Mouse (Mus musculus) stomach, postnatal 0 days (tissue): Measurements from ENCODE around the gene Myf5. TPM values are rescaled to one million over a fixed set of nuclear protein-coding genes. Genes with fewer than 3 reads are reported as not detected.
A peak's percentile ranks its signal among the peaks of the same experiment; 100 is the strongest.

ENCODE experiments used
- ATAC-seq: fragments of 200-750 bp; cut with Nextera tagmentation; 2 replicates; pipeline ENCODE4 v1.8.0; 2017; ENCODE audit not compliant: low FRiP score, low TSS enrichment
- DNase-seq: peaks from one replicate; pipeline ENCODE4 v3.0.0-alpha.2; 2016; ENCODE audit warnings: low spot score
- H3K27ac ChIP-seq: fragments of 300-500 bp; sonication (generic); replicated peaks from 2 replicates; pipeline ENCODE4 v1.5.1; 2014; ENCODE audit warnings: mild to moderate bottlenecking, control low read depth
- H3K27me3 ChIP-seq: fragments of 300-500 bp; sonication (generic); 2 replicates; pipeline ENCODE4 v1.6.1; 2014; ENCODE audit warnings: low read length; ENCODE audit not compliant: control insufficient read depth, insufficient read depth
- H3K36me3 ChIP-seq: fragments of 300-500 bp; sonication (generic); 2 replicates; pipeline ENCODE4 v1.6.1; 2014; ENCODE audit warnings: low read length, mixed read lengths; ENCODE audit not compliant: control insufficient read depth, insufficient read depth
- H3K4me1 ChIP-seq: fragments of 300-500 bp; sonication (generic); replicated peaks from 2 replicates; pipeline ENCODE4 v1.6.1; 2014; ENCODE audit warnings: antibody characterized with exemption; ENCODE audit not compliant: control insufficient read depth, insufficient read depth
- H3K4me2 ChIP-seq: fragments of 300-500 bp; sonication (generic); replicated peaks from 2 replicates; pipeline ENCODE4 v1.6.1; 2014; ENCODE audit warnings: low read depth, mild to moderate bottlenecking, control low read depth, moderate library complexity
- H3K4me3 ChIP-seq: fragments of 300-500 bp; sonication (generic); 2 replicates; pipeline ENCODE4 v1.5.1; 2014; ENCODE audit warnings: low read depth, low read length, control low read depth
- H3K9ac ChIP-seq: fragments of 300-500 bp; sonication (generic); 2 replicates; pipeline ENCODE4 v1.6.1; 2014; ENCODE audit warnings: mild to moderate bottlenecking, low read length, control low read depth, mixed read lengths
- H3K9me3 ChIP-seq: fragments of 300-500 bp; sonication (generic); 2 replicates; pipeline ENCODE4 v1.6.1; 2016; ENCODE audit warnings: low read length; ENCODE audit not compliant: control insufficient read depth
- CTCF ChIP-seq: IDR thresholded peaks from 2 replicates; pipeline ENCODE4 v1.5.1; 2016; ENCODE audit warnings: antibody characterized with exemption, low read depth, mild to moderate bottlenecking, moderate library complexity
- EP300 ChIP-seq: optimal IDR thresholded peaks from 2 replicates; pipeline ENCODE3; 2016; ENCODE audit warnings: antibody characterized with exemption
- whole genome bisulfite sequencing: fragments of 180-500 bp; shearing (Covaris S2); extraction: QIAGEN DNeasy Blood & Tissue Kit; methylation state at CpG from one replicate; pipeline ENCODE4 v1.1.7; 2014; 5-methylcytosine and 5-hydroxymethylcytosine counted together
- polyA plus RNA-seq: library from polyadenylated mRNA; unstranded; fragments of >200 nt; fragmentation: Nextera tagmentation; extraction: Ambion mirVana; gene quantifications from 2 replicates; pipeline ENCODE4 v1.2.1, GENCODE M21; 2015

Gene Myf5
- polyA plus RNA-seq, 1 experiment from 2014 or later: not detected

DNA sequence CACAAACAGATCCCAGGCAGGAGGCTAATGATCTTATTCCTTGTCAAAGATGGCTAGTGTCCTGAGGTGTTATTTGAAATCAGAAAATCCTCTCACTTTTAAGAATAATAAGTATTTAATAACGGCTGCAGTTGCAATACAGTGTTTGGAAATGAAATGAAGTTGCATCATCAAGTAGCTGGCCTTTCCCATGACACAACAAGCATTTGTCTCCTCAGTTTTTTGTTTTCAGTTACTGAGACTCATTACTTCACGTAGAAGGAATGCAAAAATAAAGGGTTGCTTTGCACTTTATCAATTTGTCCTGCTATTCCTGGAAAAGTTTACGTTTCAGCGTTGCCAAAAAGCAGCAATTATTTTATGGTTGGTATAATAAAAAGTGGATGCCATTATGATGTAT, 17.5 kb upstream of the Myf5 start:
- Histone ChIP-seq H3K4me2 (no peak overlapping the region), H3K36me3 (no peaks in the 10 kb centered on the region), H3K27me3 (no peaks in the 10 kb centered on the region), H3K27ac (no peak overlapping the region), H3K9me3 (no peaks in the 10 kb centered on the region), H3K4me1 (no peaks in the 10 kb centered on the region), H3K4me3 (no peak overlapping the region), H3K9ac (no peak overlapping the region)
- TF ChIP-seq CTCF (no peak), EP300 (no peak)
- WGBS: 44% methylated on average over 4 of the region's 4 CpGs
- ATAC-seq: no peak
- DNase-seq: no peak

DNA sequence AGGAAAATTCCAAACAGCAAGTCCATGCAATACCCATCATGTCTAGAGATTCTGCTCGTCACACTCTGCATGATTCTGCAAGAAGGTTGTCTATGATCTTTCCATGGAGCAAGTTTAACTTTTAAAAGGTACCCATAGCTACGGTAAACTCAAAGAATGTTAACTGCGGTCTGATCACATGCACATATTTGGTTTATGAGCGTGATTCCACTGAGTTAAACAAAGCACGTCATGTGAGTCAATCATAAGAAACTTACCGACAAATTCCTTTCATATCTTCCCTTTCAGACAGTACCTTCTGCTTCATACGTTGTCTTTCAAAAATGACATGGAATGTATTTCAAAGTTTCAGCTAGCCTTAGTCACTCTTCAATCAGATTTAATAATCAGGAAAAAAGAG, 16.3 kb upstream of the Myf5 start:
- H3K36me3 ChIP-seq: no peaks in the 10 kb centered on the region
- DNase-seq (no peak), ATAC-seq (no peak)
- TF ChIP-seq CTCF (no peak), EP300 (no peak)
- H3K4me3 ChIP-seq: no peak overlapping the region
- H3K9ac ChIP-seq: no peak overlapping the region
- 80% methylated on average over 7 of the region's 7 CpGs for WGBS
- H3K4me2 ChIP-seq: no peak overlapping the region
- H3K4me1 ChIP-seq: no peaks in the 10 kb centered on the region
- H3K27me3 ChIP-seq: no peaks in the 10 kb centered on the region
- H3K9me3 ChIP-seq: no peaks in the 10 kb centered on the region
- H3K27ac ChIP-seq: no peak overlapping the region

DNA sequence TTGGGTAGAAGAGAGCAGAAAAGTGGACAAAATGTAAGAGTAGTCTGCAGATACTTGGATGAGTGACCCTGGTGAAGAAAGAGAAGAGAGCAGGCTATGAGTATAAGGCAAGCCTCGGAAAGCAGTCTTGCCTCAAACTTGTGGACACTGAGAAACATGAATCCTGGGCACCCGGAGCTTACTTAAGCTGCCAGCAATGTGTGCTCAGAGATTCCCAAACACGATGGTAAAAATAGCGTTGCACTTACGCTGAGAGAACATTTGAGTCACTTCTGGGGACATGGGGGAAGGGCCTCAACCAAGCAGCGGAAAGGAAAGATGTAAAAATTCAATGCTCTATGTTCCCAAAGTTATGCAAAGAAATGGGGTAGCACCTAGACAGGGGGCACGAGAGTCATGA, 13.7 kb upstream of the Myf5 start:
- Histone ChIP-seq H3K4me3 (no peak overlapping the region), H3K9me3 (no peaks in the 10 kb centered on the region), H3K4me1 (no peaks in the 10 kb centered on the region), H3K27me3 (no peaks in the 10 kb centered on the region), H3K4me2 (no peak overlapping the region), H3K27ac (no peak overlapping the region), H3K9ac (no peak overlapping the region), H3K36me3 (no peaks in the 10 kb centered on the region)
- 68% methylated on average over 7 of the region's 7 CpGs for WGBS
- ATAC-seq: no peak
- TF ChIP-seq CTCF (no peak), EP300 (no peak)
- no peak for DNase-seq

DNA sequence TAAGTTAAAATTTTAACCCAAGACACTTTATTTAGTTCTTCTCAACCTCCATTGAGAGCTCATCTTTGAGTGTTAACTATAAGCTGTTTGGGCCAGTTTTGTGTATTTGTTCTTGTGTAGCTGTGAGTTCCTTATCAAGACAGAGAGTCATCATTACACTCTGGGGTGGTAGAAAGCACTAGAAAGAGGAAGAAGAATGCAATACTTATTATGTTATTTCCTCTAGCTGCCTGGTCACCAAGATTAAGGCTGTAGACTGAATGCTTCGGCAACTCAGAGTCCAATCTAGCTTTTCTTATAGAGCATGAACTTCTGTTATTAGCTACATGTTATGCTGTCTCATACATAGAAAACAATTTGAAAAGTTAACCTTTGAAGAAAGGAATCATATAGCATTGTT, 10.5 kb upstream of the Myf5 start:
- ATAC-seq (no peak), DNase-seq (no peak)
- 83% methylated on average over 1 of the region's 1 CpGs for WGBS
- Histone ChIP-seq H3K4me2 (no peak overlapping the region), H3K36me3 (no peaks in the 10 kb centered on the region), H3K4me3 (no peak overlapping the region), H3K9me3 (no peaks in the 10 kb centered on the region), H3K9ac (no peak overlapping the region), H3K27me3 (no peaks in the 10 kb centered on the region), H3K27ac (no peak overlapping the region), H3K4me1 (no peaks in the 10 kb centered on the region)
- no peak for TF ChIP-seq CTCF

DNA sequence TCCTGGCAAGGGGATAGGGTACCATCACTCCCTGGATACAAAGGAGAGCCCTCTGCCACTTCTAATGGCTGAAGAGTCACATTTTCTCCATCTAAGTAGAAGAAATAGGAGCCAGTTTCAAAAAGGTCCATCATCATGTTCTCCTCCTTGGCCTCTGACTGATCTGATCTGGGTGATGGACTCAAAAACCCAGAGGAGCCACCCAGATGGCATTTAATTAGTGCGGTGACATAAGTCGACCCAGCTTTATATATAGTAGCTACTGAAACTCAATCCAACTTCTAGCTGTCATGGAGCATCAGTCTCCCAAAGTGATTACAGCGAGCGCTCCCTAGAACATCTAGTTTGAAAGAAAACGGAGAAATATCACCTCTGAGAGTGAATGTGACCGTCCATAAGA, 8.6 kb upstream of the Myf5 start, which contains the start of gene Myf6:
Gene Myf6 (minus strand): TSS at position 170 of the 400 bp plus-strand sequence.
- H3K9ac ChIP-seq: no peak within 1 kb of the TSS
- no peaks in the 10 kb centered on the region for H3K36me3 ChIP-seq
- H3K4me2 ChIP-seq: peak within 1 kb of the TSS; percentile 46
- H3K4me1 ChIP-seq: no peaks in the 10 kb centered on the region
- DNase-seq (no peak), ATAC-seq (no peak)
- H3K27me3 ChIP-seq: no peaks in the 10 kb centered on the region
- no peaks in the 10 kb centered on the region for H3K9me3 ChIP-seq
- no peak within 1 kb of the TSS for H3K4me3 ChIP-seq
- WGBS: 89% methylated on average over 6 of the region's 6 CpGs
- H3K27ac ChIP-seq: no peak within 1 kb of the TSS
- no peak for TF ChIP-seq CTCF
- no peak for TF ChIP-seq EP300

DNA sequence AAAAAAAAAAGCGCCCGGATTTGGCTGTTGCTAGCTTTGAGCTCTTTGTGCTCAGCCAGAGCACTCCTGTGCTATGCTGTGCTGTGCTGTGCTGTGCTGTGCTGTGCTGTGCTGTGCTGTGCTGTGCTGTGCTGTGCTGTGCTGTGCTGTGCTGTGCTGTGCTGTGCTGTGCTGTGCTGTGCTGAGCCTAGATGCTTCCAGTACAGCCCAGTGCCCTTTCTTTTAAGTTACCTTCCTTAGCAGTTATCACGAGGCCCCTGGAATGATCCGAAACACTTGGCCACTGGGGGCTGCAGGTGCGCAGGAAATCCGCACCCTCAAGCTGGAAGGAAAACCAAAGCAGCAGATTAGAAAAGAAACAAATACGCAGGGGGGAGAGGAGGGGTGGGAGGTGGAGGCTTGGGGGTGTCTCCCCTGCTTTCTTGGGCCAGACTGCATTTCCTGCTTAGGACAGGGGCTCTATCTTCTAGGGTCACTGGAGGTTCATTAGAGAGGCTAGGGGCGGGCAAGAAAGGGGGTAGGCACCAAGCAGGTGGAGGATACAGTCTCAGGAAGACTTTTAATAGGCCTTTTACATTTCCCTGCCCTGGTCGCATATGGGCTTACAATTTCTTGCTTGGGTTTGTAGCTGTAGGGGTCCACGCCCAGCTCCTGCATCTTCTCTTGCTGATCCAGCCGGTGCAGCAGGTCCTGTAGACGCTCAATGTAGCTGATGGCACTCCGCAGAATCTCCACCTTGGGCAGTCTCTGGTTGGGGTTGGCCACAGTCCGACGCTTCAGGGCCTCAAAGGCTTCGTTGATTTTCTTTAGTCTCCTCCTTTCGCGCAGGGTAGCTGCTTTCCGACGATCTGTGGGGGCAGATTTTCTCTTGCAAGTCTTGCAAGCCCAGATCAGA, 7.9 kb upstream of the Myf5 start:
- Histone ChIP-seq H3K27ac (no peak overlapping the region), H3K4me2 (peak overlapping the region; percentile 46), H3K36me3 (no peaks in the 10 kb centered on the region), H3K27me3 (no peaks in the 10 kb centered on the region), H3K4me3 (peak overlapping the region; percentile 30), H3K9me3 (no peaks in the 10 kb centered on the region), H3K9ac (no peak overlapping the region), H3K4me1 (no peaks in the 10 kb centered on the region)
- ATAC-seq: no peak
- no peak for DNase-seq
- WGBS: 54% methylated on average over 20 of the region's 20 CpGs
- TF ChIP-seq EP300 (no peak), CTCF (0 out of 2 replicates have a peak, but pooled peaks have one; percentile 1)
